Mouse (Mus musculus) right cerebral cortex, postnatal 36 days (tissue): ENCODE measurements around the gene Foxp1.

Experiments
- DNase-seq, 2 experiments: peaks; one replicate each; pipeline ENCODE4 v3.0.0; 2022; ENCODE audit warnings: low spot score in 2 of 2, mixed read lengths in 1 of 2

Gene Foxp1

DNA sequence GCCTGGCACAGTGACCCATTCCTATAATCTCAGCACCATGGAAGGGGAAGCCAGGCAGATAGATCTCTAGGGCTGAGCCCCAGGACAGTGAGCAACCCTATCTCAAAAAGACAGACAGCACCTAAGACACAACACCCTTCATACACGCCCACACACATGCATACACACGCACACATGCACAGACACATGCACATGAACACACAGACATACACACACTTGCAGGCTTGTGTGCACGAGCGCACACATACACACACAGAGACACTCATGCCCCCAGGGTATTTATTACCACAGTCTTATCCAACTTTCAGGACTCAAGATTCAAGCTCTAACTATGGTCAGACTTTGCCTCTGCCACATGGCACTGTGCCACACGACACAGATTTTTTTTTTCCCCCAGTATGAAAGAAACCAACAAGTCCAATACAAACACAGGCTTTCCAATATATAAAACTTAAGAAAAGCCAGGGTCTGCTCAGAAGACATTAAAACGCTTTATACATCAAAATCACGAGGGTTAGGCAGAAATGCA, 38.3 kb downstream of the Foxp1 start:
- DNase-seq: no peak

- no peak for DNase-seq
Measured at GRCm38 (mm10) chr6:99483556-99483955, 39.0 kb downstream of the Foxp1 start.

- DNase-seq: no peak
Measured at GRCm38 (mm10) chr6:99481568-99481967, 41.0 kb downstream of the Foxp1 start.

DNA sequence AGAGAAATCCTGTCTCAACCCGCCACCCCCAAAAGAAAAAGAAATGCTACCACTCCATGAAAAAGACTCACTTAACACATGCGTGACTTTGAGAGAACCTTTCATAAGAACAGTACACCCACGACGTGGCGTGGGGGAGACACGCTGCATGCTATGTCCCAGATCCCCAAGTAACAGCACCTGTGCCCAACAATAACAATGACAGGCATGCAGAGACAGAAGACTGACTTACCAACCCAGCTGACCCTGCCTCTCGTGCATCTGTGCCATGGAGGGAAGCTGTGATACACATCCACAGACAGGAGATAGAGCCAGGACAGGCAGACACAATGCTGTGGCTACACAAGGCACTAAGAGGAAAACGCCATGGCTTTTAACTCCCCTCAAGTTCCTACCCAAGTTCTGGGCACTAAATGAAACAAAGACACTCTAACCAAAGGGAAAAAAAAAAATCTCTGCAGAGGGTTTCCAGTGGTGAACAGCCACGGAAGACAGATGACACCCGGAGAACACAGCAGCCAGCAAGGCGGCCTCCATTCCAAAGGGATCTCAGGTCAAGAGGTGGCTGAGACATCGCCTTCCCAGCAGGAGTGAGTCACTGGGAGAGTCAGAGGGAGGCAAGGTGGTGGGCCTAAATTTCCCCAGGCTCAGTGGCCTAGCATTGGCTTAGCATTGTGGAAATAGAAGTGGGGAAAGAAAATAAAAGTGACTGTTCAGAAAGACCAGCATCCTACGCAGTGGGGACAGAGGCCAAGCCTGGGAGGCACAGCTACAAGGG, 43.5 kb downstream of the Foxp1 start:
- DNase-seq: no peak

DNA sequence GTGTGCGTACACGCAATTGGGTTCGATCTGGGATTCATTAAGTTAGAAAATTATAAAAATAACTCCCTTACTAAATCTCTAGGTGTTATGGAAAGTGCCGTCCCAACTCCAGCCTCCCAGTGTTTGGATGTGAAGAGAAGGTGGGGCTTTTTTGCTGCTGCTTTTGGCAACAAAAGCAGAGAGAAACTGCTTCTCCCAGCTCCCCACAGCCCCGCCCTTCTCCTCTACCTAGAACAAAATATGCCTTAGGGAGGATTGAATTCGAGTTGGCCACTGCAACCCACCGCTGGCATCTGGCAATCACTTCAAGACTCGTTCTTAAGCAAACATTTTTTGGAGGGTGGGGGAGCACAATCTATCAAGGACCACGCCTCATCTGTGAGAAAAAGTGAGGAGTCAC, 47.5 kb downstream of the Foxp1 start:
- no peak for DNase-seq

DNA sequence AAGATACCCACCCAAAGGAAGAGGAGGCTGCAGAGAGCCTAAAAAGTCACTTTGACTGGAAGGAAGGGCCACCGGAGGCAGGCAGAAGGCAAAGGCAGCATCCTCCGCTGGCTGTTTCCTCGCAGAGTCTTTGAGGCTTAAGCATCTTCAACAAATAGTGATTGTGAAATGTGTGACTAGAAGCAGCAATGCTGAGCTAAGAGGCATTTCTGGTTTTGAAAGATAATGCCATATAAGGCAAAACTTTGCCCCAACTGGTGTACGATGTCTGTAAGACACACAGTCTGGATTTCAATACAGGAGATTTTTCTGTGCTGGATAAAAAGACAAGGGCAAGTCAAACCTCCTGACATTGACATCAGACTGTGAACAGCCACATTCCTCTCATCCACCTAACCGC, 51.6 kb downstream of the Foxp1 start:
- DNase-seq: no peak

- no peak for DNase-seq
Measured at GRCm38 (mm10) chr6:99469134-99469834, 53.2 kb downstream of the Foxp1 start.

GRCm38 (mm10) chr6:99467831-99468230, 54.7 kb downstream of the Foxp1 start:
- DNase-seq: no peak

- no peak for DNase-seq
Measured at GRCm38 (mm10) chr6:99467109-99467508, 55.4 kb downstream of the Foxp1 start.

- DNase-seq: peak in 1 of 2 experiments; percentile 45
Measured at GRCm38 (mm10) chr6:99466354-99466753, 56.2 kb downstream of the Foxp1 start.

- DNase-seq: no peak
Measured at GRCm38 (mm10) chr6:99464449-99464848, 58.1 kb downstream of the Foxp1 start.

- DNase-seq: no peak
Measured at GRCm38 (mm10) chr6:99463906-99464305, 58.6 kb downstream of the Foxp1 start.

- no peak for DNase-seq
Measured at GRCm38 (mm10) chr6:99458775-99459174, 63.7 kb downstream of the Foxp1 start.

- no peak for DNase-seq
Measured at GRCm38 (mm10) chr6:99453763-99454520, 68.6 kb downstream of the Foxp1 start.

GRCm38 (mm10) chr6:99452638-99453185, 69.8 kb downstream of the Foxp1 start:
- no peak for DNase-seq

DNA sequence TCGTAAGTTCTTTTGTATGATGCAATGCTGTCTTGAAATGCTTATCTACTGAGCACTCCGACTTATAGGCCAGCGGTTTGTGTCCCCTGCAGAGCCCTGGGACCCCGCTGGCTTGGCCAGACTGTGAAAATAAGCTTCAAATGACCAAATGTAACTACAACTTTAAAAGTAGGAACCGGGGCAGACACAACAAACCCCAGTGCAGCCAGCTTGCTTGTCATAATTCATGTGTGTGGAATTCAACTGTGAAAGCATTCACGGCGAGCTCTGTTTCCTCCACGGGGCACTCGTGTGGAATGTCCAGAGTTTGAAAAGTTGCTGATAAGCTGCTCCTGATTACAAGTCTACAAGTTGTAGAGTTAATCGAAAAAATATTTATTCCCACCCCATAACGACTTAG, 71.0 kb downstream of the Foxp1 start:
- DNase-seq: no peak

DNA sequence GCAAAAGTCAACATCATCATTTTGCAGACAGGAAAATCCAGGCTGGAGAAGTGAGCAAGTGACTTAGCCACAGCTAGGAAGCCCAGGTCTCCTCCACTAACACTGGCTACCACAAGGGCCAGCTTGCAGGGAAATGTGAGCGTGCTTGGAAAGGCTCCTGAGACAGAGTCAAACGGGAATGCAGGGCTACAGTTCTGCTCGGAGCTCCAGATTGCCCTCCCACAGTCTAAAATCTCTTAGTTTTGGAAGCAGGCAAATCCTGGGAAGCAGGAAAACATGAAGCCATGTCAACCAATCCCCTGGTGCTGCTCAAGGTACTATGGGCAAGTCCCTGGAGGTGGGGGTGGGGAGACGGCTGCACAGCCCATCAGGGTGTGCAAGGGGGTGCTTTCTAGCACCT, 75.1 kb downstream of the Foxp1 start:
- DNase-seq: no peak

GRCm38 (mm10) chr6:99446801-99447415, 75.6 kb downstream of the Foxp1 start:
- no peak for DNase-seq

DNA sequence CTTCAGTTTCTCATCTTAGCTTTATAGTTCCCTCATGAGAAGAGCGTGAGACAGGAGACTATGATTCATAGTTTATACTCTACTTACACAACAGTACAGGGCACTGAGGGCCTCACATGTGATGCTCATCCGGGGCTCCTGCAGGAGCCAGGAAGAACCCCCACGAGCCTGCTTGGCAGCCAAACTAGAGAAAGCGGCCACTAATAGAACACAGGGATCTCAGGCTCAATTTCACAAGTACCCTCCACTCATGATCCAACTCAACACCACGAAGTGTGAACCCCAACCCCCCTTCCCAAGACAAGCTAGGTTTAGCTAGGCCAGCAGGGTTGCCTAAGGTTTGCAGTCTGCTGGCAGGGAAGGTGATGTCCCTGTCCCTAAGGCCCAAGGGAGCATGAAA, 79.1 kb downstream of the Foxp1 start:
- no peak for DNase-seq

DNA sequence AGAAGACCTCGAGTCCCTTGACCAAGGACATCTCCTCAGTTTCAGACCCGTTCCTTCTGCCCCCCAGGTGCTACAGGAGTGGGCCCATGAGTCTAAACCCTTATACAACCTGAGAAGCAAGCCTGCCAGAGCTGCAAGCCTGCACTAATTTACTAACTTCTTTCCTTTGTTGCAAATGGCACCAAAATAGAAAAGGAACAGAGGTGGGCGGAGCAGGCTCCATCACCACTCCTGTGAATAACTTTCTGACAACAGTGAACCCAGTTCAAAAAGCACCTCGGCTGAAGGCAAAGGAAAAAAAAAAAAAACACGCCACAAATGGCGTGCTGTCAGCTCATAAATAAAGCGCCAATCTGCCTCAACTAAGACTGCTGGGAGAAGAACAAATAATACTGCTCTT, 81.4 kb downstream of the Foxp1 start:
- DNase-seq: peak; percentile 42 to 74

- no peak for DNase-seq
Measured at GRCm38 (mm10) chr6:99440606-99441005, 81.9 kb downstream of the Foxp1 start.
